Mouse (Mus musculus): Measurements from ENCODE around the gene C1qtnf6. TPM values are rescaled to one million over a fixed set of nuclear protein-coding genes. Genes with fewer than 3 reads are reported as not detected.

C1qtnf6 gene
- polyA plus RNA-seq, 1 experiment, result 31.2 TPM

DNA sequence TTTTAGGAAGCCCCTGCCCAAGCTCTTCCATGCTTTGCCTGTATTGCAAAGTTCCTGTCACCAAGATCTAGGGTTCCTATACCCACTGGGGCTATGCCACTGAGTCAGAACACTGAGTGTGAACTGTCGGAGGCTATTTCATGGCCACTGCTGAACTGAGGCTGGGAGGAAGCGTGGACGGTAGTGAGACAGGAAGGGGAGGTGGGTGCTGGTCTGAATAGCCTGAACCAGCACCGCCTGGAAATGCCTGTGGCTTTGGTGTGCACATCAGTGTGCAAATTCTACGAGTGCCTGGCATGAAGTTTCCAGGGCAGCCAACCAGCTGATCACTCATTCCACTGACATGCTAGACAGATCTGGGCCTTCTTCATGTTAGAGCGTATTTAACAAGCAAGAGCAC, 9.3 kb downstream of the C1qtnf6 start:
- TF ChIP-seq GATA1 (IDR thresholded peaks at IDR 0.05; ENCODE audit: borderline replicate concordance, low read length) (no peak), FLI1 (IDR thresholded peaks at IDR 0.05; ENCODE audit: low read length) (no peak)
- Histone ChIP-seq H3K4me3 (replicated peaks) (no peak overlapping the region), H3K9me3 (no peaks in the 10 kb centered on the region), H3K4me1 (peaks cover 84% of the 10 kb centered on the region), H3K36me3 (replicated peaks; ENCODE audit: low read length) (peaks cover 44% of the 10 kb centered on the region), H3K27me3 (replicated peaks) (peaks cover 11% of the 10 kb centered on the region)

- Histone ChIP-seq H3K4me3 (replicated peaks) (no peak overlapping the region), H3K27me3 (replicated peaks) (peaks cover 10% of the 10 kb centered on the region), H3K9me3 (no peaks in the 10 kb centered on the region), H3K4me1 (peaks cover 84% of the 10 kb centered on the region), H3K36me3 (replicated peaks; ENCODE audit: low read length) (peaks cover 39% of the 10 kb centered on the region)
- TF ChIP-seq FLI1 (IDR thresholded peaks at IDR 0.05; ENCODE audit: low read length) (no peak), GATA1 (IDR thresholded peaks at IDR 0.05; ENCODE audit: borderline replicate concordance, low read length) (no peak)
These were observed 9.9 kb downstream of the C1qtnf6 start for GRCm38 (mm10) chr15:78521331-78521730.

GRCm38 (mm10) chr15:78520112-78520715, 11.0 kb downstream of the C1qtnf6 start:
- Histone ChIP-seq H3K4me3 (replicated peaks) (peak overlapping the region; percentile 52), H3K4me1 (peaks cover 90% of the 10 kb centered on the region), H3K9me3 (no peaks in the 10 kb centered on the region), H3K36me3 (replicated peaks; ENCODE audit: low read length) (peaks cover 28% of the 10 kb centered on the region), H3K27me3 (replicated peaks) (peaks cover 7% of the 10 kb centered on the region)
- TF ChIP-seq FLI1 (IDR thresholded peaks at IDR 0.05; ENCODE audit: low read length) (no peak), GATA1 (IDR thresholded peaks at IDR 0.05; ENCODE audit: borderline replicate concordance, low read length) (no peak)

- peaks cover 2% of the 10 kb centered on the region for H3K27me3 ChIP-seq (replicated peaks)
- H3K4me3 ChIP-seq (replicated peaks), result no peak overlapping the region
- peaks cover 89% of the 10 kb centered on the region for H3K4me1 ChIP-seq
- TF ChIP-seq FLI1 (IDR thresholded peaks at IDR 0.05; ENCODE audit: low read length) (no peak), GATA1 (IDR thresholded peaks at IDR 0.05; ENCODE audit: borderline replicate concordance, low read length) (no peak)
- no peaks in the 10 kb centered on the region for H3K9me3 ChIP-seq
- peaks cover 8% of the 10 kb centered on the region for H3K36me3 ChIP-seq (replicated peaks; ENCODE audit: low read length)
These were observed 13.0 kb downstream of the C1qtnf6 start for GRCm38 (mm10) chr15:78518221-78518620.

- H3K9me3 ChIP-seq, result no peaks in the 10 kb centered on the region
- H3K4me1 ChIP-seq, result peaks cover 79% of the 10 kb centered on the region
- peak overlapping the region; percentile 42 for H3K4me3 ChIP-seq (replicated peaks)
- no peak for TF ChIP-seq GATA1 (IDR thresholded peaks at IDR 0.05; ENCODE audit: borderline replicate concordance, low read length)
- TF ChIP-seq FLI1 (IDR thresholded peaks at IDR 0.05; ENCODE audit: low read length), result no peak
- H3K36me3 ChIP-seq (replicated peaks; ENCODE audit: low read length), result no peaks in the 10 kb centered on the region
- peaks cover 4% of the 10 kb centered on the region for H3K27me3 ChIP-seq (replicated peaks)
These were observed 15.5 kb downstream of the C1qtnf6 start for GRCm38 (mm10) chr15:78515759-78516158.

DNA sequence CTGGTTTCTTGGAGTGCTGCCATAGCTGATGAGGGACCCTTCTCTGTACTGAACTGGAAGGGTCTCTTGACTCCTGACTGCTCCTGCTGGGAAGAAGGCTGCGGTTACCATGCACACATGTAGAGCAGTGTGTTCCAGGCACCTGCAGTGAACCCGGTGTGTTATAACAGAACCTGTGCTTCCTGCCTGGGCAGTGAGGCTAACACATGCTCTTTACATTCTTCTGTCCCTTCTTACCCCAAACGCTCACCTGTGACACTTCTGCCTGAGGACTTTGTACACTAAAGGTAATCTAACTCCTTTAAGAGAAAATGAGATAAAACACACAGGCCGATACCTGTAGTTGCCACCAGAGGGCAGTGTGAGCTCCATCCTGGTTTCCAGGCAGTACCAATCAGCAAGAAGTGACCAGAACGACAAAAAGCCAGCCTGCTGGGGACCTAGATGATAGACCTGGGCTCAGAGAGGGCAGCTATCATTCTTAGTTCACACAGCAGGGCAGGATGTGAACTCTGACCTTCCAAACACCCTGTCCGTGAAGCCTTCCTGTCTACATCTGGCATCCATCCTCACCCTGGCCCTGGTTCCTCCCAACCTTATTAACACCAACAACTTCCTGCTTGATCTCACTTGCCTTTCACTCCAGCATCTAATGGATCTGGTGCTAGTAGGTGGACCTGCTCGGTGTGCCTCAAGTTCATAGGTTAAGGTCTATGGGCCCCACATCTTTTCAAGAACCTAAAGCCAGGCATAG, 16.6 kb downstream of the C1qtnf6 start:
- H3K27me3 ChIP-seq (replicated peaks), result peaks cover 4% of the 10 kb centered on the region
- no peaks in the 10 kb centered on the region for H3K9me3 ChIP-seq
- TF ChIP-seq FLI1 (IDR thresholded peaks at IDR 0.05; ENCODE audit: low read length) (no peak), GATA1 (IDR thresholded peaks at IDR 0.05; ENCODE audit: borderline replicate concordance, low read length) (no peak)
- H3K36me3 ChIP-seq (replicated peaks; ENCODE audit: low read length), result no peaks in the 10 kb centered on the region
- peak overlapping the region; percentile 64 for H3K4me3 ChIP-seq (replicated peaks)
- H3K4me1 ChIP-seq, result peaks cover 79% of the 10 kb centered on the region

DNA sequence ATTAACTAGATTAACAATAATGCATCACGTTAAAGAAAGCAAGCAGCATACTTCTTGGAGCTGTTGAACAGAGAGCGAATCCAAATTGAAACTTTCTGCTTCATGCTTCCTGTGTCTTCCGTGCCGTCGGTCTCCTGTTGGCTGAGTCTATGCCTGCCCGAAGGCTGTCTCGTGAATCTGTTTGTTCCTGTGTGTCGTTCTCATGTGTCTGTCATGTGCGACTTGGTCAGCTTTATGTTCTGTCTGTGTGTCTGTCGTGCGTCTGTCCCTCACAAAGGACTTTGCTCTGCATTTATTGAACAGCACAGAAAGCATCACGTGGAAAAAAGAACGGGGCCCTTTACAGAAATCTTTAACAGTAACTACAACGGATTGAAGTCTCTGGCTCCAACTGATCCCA, 18.2 kb downstream of the C1qtnf6 start:
- Histone ChIP-seq H3K27me3 (replicated peaks) (peaks cover 9% of the 10 kb centered on the region), H3K36me3 (replicated peaks; ENCODE audit: low read length) (no peaks in the 10 kb centered on the region), H3K4me1 (peaks cover 68% of the 10 kb centered on the region), H3K9me3 (no peaks in the 10 kb centered on the region), H3K4me3 (replicated peaks) (no peak overlapping the region)
- TF ChIP-seq GATA1 (IDR thresholded peaks at IDR 0.05; ENCODE audit: borderline replicate concordance, low read length) (no peak), FLI1 (IDR thresholded peaks at IDR 0.05; ENCODE audit: low read length) (no peak)

DNA sequence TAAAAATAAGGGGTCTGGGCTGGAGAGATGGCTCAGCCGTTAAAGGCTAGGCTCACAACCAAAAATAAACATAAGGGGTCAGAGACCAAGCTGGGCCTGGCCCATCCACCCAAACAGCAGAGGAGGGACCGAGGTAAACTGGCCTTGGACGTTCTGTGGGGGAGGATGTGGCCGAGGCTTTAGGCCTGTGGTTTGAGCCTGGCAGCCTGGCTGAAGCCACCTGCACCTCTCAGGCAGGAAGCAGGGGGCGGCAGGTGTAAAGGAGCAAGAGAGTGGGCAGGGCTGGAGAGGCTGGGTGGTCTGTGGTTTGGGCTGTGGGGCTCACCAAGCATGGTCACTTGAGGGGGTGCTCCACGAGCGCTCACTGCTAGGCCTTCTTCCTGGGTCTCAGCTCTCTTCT, 19.3 kb downstream of the C1qtnf6 start:
- Histone ChIP-seq H3K36me3 (replicated peaks; ENCODE audit: low read length) (no peaks in the 10 kb centered on the region), H3K9me3 (no peaks in the 10 kb centered on the region), H3K27me3 (replicated peaks) (peaks cover 15% of the 10 kb centered on the region), H3K4me3 (replicated peaks) (no peak overlapping the region), H3K4me1 (peaks cover 58% of the 10 kb centered on the region)
- TF ChIP-seq FLI1 (IDR thresholded peaks at IDR 0.05; ENCODE audit: low read length), result no peak
- TF ChIP-seq GATA1 (IDR thresholded peaks at IDR 0.05; ENCODE audit: borderline replicate concordance, low read length), result no peak

DNA sequence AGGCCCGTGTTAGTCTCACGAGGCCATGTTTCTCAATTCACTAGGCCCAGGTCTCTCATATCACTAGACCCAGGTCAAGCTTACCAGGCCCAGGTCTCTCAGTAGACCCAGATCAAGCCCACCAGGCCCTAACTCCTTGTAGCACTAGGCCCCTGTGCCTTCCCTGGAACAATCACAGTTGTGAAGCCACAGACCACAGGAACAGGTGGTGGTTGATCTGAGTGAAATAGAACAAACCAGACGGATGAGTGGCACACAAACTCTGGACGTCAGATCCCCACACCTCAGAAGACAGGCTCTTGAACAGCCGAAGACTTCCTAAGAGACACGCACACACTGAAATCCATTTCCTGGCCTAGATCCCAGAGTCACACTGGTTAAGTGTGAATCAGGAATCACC, 20.5 kb downstream of the C1qtnf6 start:
- Histone ChIP-seq H3K27me3 (replicated peaks) (peaks cover 27% of the 10 kb centered on the region), H3K9me3 (peaks cover 5% of the 10 kb centered on the region), H3K36me3 (replicated peaks; ENCODE audit: low read length) (no peaks in the 10 kb centered on the region), H3K4me3 (replicated peaks) (no peak overlapping the region), H3K4me1 (peaks cover 45% of the 10 kb centered on the region)
- no peak for TF ChIP-seq GATA1 (IDR thresholded peaks at IDR 0.05; ENCODE audit: borderline replicate concordance, low read length)
- TF ChIP-seq FLI1 (IDR thresholded peaks at IDR 0.05; ENCODE audit: low read length), result no peak

- peaks cover 40% of the 10 kb centered on the region for H3K4me1 ChIP-seq
- no peak for TF ChIP-seq FLI1 (IDR thresholded peaks at IDR 0.05; ENCODE audit: low read length)
- TF ChIP-seq GATA1 (IDR thresholded peaks at IDR 0.05; ENCODE audit: borderline replicate concordance, low read length), result no peak
- H3K36me3 ChIP-seq (replicated peaks; ENCODE audit: low read length), result no peaks in the 10 kb centered on the region
- peaks cover 11% of the 10 kb centered on the region for H3K9me3 ChIP-seq
- H3K27me3 ChIP-seq (replicated peaks), result peaks cover 33% of the 10 kb centered on the region
- H3K4me3 ChIP-seq (replicated peaks), result peak overlapping the region; percentile 60
These were observed 21.1 kb downstream of the C1qtnf6 start for GRCm38 (mm10) chr15:78510121-78510576.
